Mouse (Mus musculus) spleen, postnatal 0 days (tissue): ENCODE measurements around the gene Mrgprb3. TPM values are rescaled to one million over a fixed set of nuclear protein-coding genes. Genes with fewer than 3 reads are reported as not detected.

Experiments
- polyA plus RNA-seq: library from polyadenylated mRNA; unstranded; fragments of >200 nt; fragmentation: Nextera tagmentation; extraction: Ambion mirVana; gene quantifications from 2 replicates; pipeline ENCODE4 v1.2.1, GENCODE M21; 2015

The Mrgprb3 gene
- not detected in 2 replicates for polyA plus RNA-seq

DNA sequence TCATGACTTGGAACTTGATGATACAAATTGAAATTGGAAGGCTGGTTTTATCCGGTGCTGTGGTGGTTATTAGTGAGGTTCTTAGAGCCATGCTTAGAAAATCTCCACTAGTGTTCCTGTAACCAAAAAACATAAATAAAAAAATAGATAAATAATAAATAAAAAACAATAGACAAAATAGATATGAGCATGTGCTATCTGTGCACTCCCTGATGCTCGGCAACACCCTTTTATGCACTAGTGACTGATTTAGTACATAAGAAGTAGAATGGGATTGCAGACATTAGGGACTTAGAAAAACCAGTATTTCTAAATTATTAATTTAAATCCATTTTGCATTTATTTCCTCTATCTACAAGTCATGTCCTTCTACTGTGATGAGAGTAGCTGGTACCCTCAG, at the start of gene Mrgprb3:
TSS of gene Mrgprb3 (minus strand) at position 101 of the 400 bp plus-strand sequence.

Other genes starting within 250 kb of the Mrgprb3 start
- gene Mrgprb1, start 187.5 kb downstream of the Mrgprb3 start, polyA plus RNA-seq = 4.5 and 9.9 TPM in 2 replicates
- 0.35 and 0.79 TPM in 2 replicates for gene Mrgprx2, start 144.5 kb downstream of the Mrgprb3 start, polyA plus RNA-seq
- 4.2 and 10.3 TPM in 2 replicates for gene Mrgprb2, start 85.7 kb downstream of the Mrgprb3 start, polyA plus RNA-seq
- 16.2 and 17.3 TPM in 2 replicates for gene Zdhhc13, start 145.2 kb upstream of the Mrgprb3 start, polyA plus RNA-seq
- gene Csrp3, start 204.2 kb upstream of the Mrgprb3 start, polyA plus RNA-seq = 0.75 and 1.0 TPM in 2 replicates
- gene E2f8, start 237.8 kb upstream of the Mrgprb3 start, polyA plus RNA-seq = 28.4 and 34.4 TPM in 2 replicates